Mouse (Mus musculus) hindbrain, embryonic 14.5 days (tissue): ENCODE measurements around the gene Reep6. TPM values are rescaled to one million over a fixed set of nuclear protein-coding genes. Genes with fewer than 3 reads are reported as not detected.

Experiments used
- ATAC-seq: fragments of 200-750 bp; cut with Nextera tagmentation; 2 replicates; pipeline ENCODE4 v1.8.0; 2017; ENCODE audit warnings: moderate number of reproducible peaks, mild to moderate bottlenecking, moderate TSS enrichment, moderate library complexity; ENCODE audit not compliant: low FRiP score
- DNase-seq: peaks from one replicate; pipeline ENCODE4 v3.0.0-alpha.2; 2015; ENCODE audit warnings: low spot score
- H3K27ac ChIP-seq: fragments of 300-500 bp; sonication (generic); 2 replicates; pipeline ENCODE4 v1.5.1; 2014; ENCODE audit warnings: mild to moderate bottlenecking, moderate library complexity
- H3K27me3 ChIP-seq: fragments of 300-500 bp; sonication (generic); 2 replicates; pipeline ENCODE4 v1.6.1; 2014; ENCODE audit warnings: mild to moderate bottlenecking, low read length, mixed read lengths; ENCODE audit not compliant: control insufficient read depth, insufficient read depth
- H3K36me3 ChIP-seq: fragments of 300-500 bp; sonication (generic); replicated peaks from 2 replicates; pipeline ENCODE4 v1.6.1; 2014; ENCODE audit not compliant: control insufficient read depth, insufficient read depth
- H3K4me1 ChIP-seq: fragments of 300-500 bp; sonication (generic); replicated peaks from 2 replicates; pipeline ENCODE4 v1.6.1; 2014; ENCODE audit warnings: antibody characterized with exemption, low read length, mixed read lengths; ENCODE audit not compliant: control insufficient read depth, insufficient read depth
- H3K4me2 ChIP-seq: fragments of 300-500 bp; sonication (generic); replicated peaks from 2 replicates; pipeline ENCODE4 v1.6.1; 2014; ENCODE audit warnings: mild to moderate bottlenecking, moderate library complexity
- H3K4me3 ChIP-seq: fragments of 300-500 bp; sonication (generic); replicated peaks from 2 replicates; pipeline ENCODE4 v1.5.1; 2014; ENCODE audit warnings: mild to moderate bottlenecking, low read length
- H3K9ac ChIP-seq: fragments of 300-500 bp; sonication (generic); 2 replicates; pipeline ENCODE4 v1.6.1; 2014
- H3K9me3 ChIP-seq: fragments of 300-500 bp; sonication (generic); 2 replicates; pipeline ENCODE4 v1.6.1; 2016; ENCODE audit warnings: low read length; ENCODE audit not compliant: control insufficient read depth
- WGBS: fragments of 180-500 bp; shearing (Covaris S2); extraction: QIAGEN DNeasy Blood & Tissue Kit; methylation state at CpG from one replicate; pipeline ENCODE4 v1.1.7; 2014; 5-methylcytosine and 5-hydroxymethylcytosine counted together
- polyA plus RNA-seq: library from polyadenylated mRNA; unstranded; fragments of >200 nt; fragmentation: Nextera tagmentation; extraction: Ambion mirVana; gene quantifications from 2 replicates; pipeline ENCODE4 v1.2.1, GENCODE M21; 2014

Reep6 gene
- polyA plus RNA-seq, 1 experiment from 2014 or later: 5.8 TPM

DNA sequence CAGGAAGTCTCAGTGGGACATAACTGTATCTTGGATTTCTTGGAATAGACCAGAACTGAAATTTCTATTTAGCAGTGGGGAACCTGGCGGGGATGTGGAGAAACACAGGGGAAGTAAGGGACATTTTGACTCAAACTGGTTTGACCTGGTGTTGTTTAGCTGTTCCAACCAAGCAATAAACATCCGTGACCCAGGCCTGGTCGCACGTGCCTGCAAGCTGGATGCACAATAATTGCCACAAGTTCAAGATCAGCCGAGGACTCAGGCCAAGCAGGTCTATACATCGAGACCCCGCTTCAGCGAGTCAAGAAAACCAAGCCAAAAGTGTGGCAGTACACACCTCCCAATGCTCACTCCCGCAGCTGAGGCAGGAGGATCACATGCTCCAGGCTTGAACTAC lies 42.2 kb downstream of the Reep6 start:
- peak overlapping the region; percentile 49 for H3K9ac ChIP-seq
- peak overlapping the region; percentile 15 for H3K4me3 ChIP-seq
- peak overlapping the region; percentile 43 for H3K4me2 ChIP-seq
- WGBS: 56% methylated on average over 9 of the region's 9 CpGs
- H3K4me1 ChIP-seq: peaks cover 10% of the 10 kb centered on the region
- no peaks in the 10 kb centered on the region for H3K27me3 ChIP-seq
- H3K36me3 ChIP-seq: no peaks in the 10 kb centered on the region
- H3K9me3 ChIP-seq: no peaks in the 10 kb centered on the region
- no peak for ATAC-seq
- H3K27ac ChIP-seq: 0 out of 2 replicates have a peak overlapping the region, but pooled peaks have one; percentile 43
- DNase-seq: no peak

DNA sequence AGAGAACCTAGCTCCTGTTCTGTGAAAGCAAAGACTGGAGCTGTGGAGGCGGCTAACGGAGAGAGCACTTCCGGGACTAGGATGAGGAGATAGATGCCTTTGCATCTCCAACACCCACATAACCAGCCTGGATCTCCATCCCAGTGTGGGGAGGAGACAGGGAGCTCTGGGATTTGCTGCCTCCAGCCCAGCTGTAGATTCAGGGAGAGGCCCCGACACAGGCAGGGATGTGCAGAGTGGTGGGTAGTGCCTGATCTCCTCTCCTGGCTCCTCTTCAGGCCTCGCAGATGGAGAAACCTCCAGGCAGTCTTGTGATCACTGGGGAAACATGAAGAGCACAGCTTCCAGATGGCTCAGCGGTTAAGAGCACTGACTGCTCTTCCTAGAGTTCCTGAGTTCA lies 43.0 kb downstream of the Reep6 start:
- Histone ChIP-seq H3K9ac (no peak overlapping the region), H3K4me1 (peaks cover 10% of the 10 kb centered on the region)

DNA sequence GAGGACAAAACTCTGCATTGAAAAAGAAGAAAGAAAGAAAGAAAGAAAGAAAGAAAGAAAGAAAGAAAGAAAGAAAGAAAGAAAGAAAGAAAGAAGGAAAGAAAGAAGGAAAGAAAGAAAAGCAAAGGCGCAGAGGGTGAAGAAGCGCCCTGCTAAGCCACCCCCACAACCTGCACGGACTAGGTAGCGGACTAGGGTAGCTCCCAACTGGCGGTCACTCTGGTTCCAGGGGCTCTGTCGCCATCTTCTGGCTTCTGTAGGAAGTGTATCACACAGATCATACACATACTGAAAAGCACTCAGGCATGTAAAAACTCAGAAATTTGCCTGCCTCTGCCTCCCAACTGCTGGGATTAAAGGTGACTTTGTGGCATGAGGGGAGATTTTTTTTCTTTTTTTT lies 44.3 kb downstream of the Reep6 start:
- no peak for ATAC-seq
- Histone ChIP-seq H3K4me3 (no peak overlapping the region), H3K4me2 (no peak overlapping the region), H3K27ac (no peak overlapping the region), H3K4me1 (peaks cover 10% of the 10 kb centered on the region), H3K9ac (no peak overlapping the region), H3K36me3 (no peaks in the 10 kb centered on the region; the same call in 1 of the 2 replicates), H3K27me3 (no peaks in the 10 kb centered on the region), H3K9me3 (no peaks in the 10 kb centered on the region)
- no peak for DNase-seq
- 17% methylated on average over 6 of the region's 6 CpGs for WGBS

More for the DNA sequence above, 43.0 kb downstream of the Reep6 start:
- H3K9me3 ChIP-seq: no peaks in the 10 kb centered on the region
- DNase-seq (no peak), ATAC-seq (no peak)
- no peaks in the 10 kb centered on the region for H3K27me3 ChIP-seq
- H3K36me3 ChIP-seq: no peaks in the 10 kb centered on the region
- no peak overlapping the region for H3K27ac ChIP-seq
- H3K4me2 ChIP-seq: no peak overlapping the region
- no peak overlapping the region for H3K4me3 ChIP-seq
- 78% methylated on average over 6 of the region's 6 CpGs for WGBS

DNA sequence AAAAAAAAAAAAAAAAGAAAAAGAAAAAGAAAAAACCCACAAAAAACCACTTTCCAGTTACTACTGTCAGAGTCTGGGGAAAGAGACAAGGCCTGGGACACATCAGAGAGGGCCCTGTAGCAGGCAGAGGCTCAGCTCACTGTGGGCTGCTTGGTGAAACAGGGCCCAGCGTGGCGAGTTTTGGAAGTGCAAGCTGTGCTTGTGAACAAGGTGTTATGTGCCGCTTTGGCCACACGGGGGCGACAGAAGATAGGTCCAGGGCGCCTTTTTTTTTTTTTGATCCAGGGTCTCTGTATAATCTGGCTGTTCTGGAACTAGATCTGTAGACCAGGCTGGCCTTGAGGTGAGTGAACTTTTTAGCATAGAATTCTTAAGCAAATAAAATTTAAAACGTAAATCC lies 46.4 kb downstream of the Reep6 start:
- no peak overlapping the region for H3K9ac ChIP-seq
- H3K27ac ChIP-seq: no peak overlapping the region
- H3K9me3 ChIP-seq: no peaks in the 10 kb centered on the region
- no peaks in the 10 kb centered on the region for H3K27me3 ChIP-seq
- ATAC-seq (no peak), DNase-seq (peak; percentile 98)
- H3K4me3 ChIP-seq: no peak overlapping the region
- no peak overlapping the region for H3K4me2 ChIP-seq
- WGBS: 2% methylated on average over 7 of the region's 7 CpGs
- H3K36me3 ChIP-seq: peaks cover 18% of the 10 kb centered on the region
- H3K4me1 ChIP-seq: peaks cover 7% of the 10 kb centered on the region

DNA sequence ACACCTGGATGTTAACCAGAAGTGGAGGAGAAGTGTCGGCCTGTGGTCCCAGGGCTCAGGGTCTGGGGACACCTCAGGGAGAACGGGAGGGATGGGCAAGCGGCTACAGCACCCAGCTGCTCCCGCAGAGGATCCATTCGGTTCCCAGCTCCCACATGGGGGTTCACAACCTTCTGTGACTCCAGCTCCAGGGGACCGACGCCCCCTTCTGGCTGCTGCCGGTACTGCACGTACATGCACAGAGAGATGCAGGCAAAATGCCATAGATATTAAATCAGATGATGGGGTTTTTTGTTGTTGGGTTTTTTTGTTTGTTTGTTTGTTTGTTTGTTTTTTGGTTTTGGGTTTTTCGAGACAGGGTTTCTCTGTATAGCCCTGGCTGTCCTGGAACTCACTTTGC lies 48.0 kb downstream of the Reep6 start:
- Histone ChIP-seq H3K27me3 (no peaks in the 10 kb centered on the region), H3K4me1 (0 out of 2 replicates have a peak, but pooled peaks cover under 1% of the 10 kb centered on the region), H3K9ac (no peak overlapping the region), H3K27ac (no peak overlapping the region), H3K9me3 (no peaks in the 10 kb centered on the region), H3K4me3 (no peak overlapping the region), H3K4me2 (no peak overlapping the region), H3K36me3 (peaks cover 33% of the 10 kb centered on the region)
- no peak for ATAC-seq
- WGBS: 51% methylated on average over 10 of the region's 10 CpGs
- no peak for DNase-seq

DNA sequence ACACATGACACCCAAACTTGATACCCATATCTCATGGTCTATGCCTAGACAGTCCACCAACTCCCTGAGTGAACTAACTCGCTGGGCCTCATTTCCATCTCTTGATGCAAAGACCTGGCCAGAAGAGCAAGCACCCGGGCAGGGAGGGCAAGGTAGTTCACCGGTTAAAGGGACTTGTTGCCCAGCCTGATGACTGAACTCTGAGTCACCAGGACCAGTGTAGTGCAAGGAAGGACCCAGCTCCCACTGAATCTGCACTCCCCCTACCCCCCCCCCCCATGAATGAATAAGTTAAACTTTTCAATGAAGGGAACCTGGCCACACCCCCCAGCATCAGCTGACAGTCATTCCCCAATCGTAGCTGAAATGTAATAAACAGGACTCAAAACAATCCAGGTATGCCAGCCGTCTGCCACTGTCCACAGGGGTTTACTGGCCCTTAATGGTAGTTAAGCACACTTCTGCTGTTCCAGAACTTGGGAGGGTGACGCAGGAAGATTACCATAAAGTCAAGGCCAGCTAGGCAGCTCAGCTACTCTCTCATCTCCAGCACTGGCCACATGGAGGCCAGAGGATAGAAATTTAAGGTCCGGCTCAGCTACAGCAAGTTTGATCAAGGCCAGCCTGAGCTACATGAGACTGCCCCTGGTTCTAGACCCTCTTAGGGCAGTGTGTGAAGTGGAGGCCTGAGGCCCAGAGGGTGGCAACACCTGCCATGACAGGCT lies 53.0 kb downstream of the Reep6 start:
- Histone ChIP-seq H3K4me2 (peak overlapping the region; percentile 96), H3K4me3 (peak overlapping the region; percentile 98), H3K36me3 (peaks cover 56% of the 10 kb centered on the region), H3K9ac (peak overlapping the region; percentile 99; the same call in 1 of the 2 replicates), H3K27me3 (no peaks in the 10 kb centered on the region), H3K9me3 (no peaks in the 10 kb centered on the region), H3K27ac (no peak overlapping the region), H3K4me1 (peaks cover 24% of the 10 kb centered on the region)
- DNase-seq: no peak
- 79% methylated on average over 7 of the region's 7 CpGs for WGBS
- no peak for ATAC-seq

DNA sequence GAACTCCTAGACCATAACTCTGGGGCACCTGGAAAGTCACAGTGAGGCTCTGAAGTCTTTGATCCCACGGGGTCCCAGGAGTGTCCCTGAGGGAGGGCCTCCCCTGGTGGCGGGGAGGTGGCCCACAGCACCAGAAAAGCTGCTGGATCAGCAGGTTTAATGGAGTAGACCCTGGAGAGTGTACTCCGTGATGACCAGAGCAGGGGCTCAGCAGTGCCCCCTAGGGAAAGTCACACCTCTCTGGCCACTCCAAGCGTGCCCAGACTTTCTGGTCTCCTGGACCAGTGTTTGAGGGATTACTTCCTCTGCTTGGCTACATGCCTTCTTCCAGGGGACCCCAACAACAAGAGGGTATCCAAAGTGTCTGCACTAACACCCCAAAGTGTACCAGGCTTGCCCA lies 53.7 kb downstream of the Reep6 start:
- no peak for ATAC-seq
- WGBS: 58% methylated on average over 4 of the region's 4 CpGs
- peak overlapping the region; percentile 99; the same call in 1 of the 2 replicates for H3K9ac ChIP-seq
- H3K4me3 ChIP-seq: peak overlapping the region; percentile 98
- H3K27ac ChIP-seq: no peak overlapping the region
- no peaks in the 10 kb centered on the region for H3K9me3 ChIP-seq
- peak overlapping the region; percentile 96 for H3K4me2 ChIP-seq
- no peak for DNase-seq
- peaks cover 30% of the 10 kb centered on the region for H3K4me1 ChIP-seq
- H3K36me3 ChIP-seq: peaks cover 56% of the 10 kb centered on the region
- H3K27me3 ChIP-seq: no peaks in the 10 kb centered on the region

DNA sequence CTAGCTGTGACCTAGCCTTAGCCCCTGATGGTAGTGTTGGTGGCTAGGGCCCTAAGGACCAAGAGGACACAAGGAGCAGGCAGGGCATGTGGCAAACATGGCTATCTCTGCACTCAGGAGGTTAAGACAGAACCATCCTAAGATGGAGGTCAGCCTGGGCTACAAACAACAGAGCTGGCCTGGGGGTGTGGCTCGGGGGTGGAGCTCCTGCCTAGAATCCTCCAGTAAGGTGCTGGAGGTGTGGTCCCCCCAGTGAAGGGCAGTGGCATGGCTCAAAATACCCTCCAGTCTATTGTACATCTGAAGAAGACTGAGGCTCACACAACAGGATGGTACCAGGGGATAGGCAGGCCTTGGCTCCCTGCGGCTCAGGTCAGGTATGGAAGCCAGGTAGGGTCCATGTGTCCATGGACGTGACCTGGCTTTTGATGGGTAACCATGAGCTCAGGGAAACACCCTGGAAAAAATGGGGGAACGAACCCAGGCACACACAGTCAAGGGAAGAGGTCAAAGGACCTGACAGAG lies 54.4 kb downstream of the Reep6 start:
- peak overlapping the region; percentile 99 for H3K9ac ChIP-seq
- H3K4me3 ChIP-seq: peak overlapping the region; percentile 98
- DNase-seq (no peak), ATAC-seq (no peak)
- no peaks in the 10 kb centered on the region for H3K27me3 ChIP-seq
- H3K4me1 ChIP-seq: peaks cover 31% of the 10 kb centered on the region
- no peaks in the 10 kb centered on the region for H3K9me3 ChIP-seq
- 81% methylated on average over 4 of the region's 4 CpGs for WGBS
- peaks cover 56% of the 10 kb centered on the region for H3K36me3 ChIP-seq
- H3K4me2 ChIP-seq: peak overlapping the region; percentile 96
- H3K27ac ChIP-seq: peak overlapping the region; percentile 44; the same call in 1 of the 2 replicates

DNA sequence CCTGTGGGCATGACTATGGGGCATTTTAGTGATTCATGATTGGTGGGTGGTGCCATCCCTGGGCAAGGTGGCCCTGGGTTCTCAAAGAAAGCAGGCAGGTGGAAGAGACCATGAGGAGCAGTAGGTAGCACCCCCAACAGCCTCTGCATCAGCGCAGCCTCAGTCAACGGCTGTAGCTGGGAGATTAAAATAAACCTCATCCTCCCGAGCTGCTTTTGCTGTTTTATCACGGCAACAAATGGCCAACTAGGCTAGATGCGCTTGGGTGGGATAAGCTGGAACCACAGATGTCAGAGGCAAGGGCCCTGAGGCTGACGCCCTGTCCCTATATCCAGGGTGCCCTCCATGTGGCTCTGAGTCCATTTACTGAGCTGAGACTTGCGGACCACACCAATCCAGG lies 55.0 kb downstream of the Reep6 start:
- Histone ChIP-seq H3K4me3 (peak overlapping the region; percentile 98), H3K4me1 (peaks cover 31% of the 10 kb centered on the region), H3K9ac (peak overlapping the region; percentile 99), H3K36me3 (peaks cover 52% of the 10 kb centered on the region), H3K9me3 (no peaks in the 10 kb centered on the region), H3K4me2 (peak overlapping the region; percentile 96), H3K27me3 (no peaks in the 10 kb centered on the region), H3K27ac (peak overlapping the region; percentile 98)
- 47% methylated on average over 7 of the region's 7 CpGs for WGBS
- DNase-seq: no peak
- ATAC-seq: no peak
